Mouse (Mus musculus) T-helper 2 cell (primary cell): ENCODE measurements around the gene Glis2.

Source experiments
- in situ Hi-C: fragments of 300-600 bp; cut with MboI, MseI; formaldehyde crosslinking; loops from one replicate; pipeline ENCODE4 v1.15.1; 2025; ENCODE audit warnings: high pct_unique_total_duplicates

Gene Glis2

DNA sequence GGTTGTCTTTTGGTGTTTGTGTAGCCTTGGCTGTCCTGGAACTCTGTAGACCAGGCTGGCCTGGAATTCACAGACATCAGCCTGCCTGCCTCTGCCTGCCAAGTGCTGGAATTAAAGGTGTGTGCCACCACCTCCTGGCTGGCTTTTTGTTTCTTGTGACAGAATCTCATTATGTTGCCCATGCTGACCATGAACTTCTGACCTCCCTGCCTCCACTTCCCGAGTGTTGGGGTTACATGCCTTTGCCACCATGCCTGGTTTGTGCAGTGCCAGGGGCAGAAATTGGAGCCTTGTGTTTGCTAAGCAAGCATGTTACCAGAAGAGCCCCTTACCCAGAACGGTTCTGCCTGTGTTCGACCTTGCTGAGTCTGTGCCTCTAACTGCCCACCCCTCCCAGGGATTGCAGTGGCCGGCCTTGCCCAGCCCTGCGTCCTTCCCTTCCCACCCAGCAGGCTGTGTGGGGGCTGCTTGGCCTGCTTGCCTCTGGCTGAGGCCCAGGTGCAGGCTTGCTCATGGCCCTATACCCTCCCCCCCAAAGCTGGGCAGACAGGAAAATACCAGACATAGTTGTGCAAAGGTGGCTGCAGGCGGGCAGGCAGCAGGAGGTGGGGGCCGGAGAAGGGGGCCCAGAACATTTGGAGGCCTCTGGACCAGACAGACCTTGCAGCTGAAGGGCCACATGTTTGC is 8.4 kb downstream of the Glis2 start:
- in situ Hi-C loops = loop anchor here (5.0 kb wide), 1 partner anchor 301 kb away; no protein-coding TSS in a partner anchor

DNA sequence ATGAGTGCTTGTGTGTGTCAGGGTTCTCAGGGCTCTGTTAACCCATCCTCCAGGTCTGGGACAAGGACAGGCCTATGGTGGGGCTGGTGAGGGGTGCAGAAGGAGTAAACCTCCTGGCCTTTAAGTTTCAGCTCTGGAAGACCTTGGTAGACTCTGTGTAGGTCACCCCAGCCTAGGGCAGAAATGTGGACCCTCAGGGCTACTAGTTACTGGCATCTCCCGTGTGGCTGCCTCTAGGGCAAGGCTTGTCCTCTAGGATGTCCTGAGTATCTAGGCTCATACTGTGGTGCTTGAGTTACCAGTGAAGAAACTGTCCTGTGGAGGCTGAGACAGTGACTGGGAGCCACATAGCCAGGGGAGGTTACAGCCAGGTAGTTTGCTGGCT is 8.9 kb downstream of the Glis2 start:
- in situ Hi-C loops = loop anchor here (5.0 kb wide), 1 partner anchor 301 kb away; no protein-coding TSS in a partner anchor

DNA sequence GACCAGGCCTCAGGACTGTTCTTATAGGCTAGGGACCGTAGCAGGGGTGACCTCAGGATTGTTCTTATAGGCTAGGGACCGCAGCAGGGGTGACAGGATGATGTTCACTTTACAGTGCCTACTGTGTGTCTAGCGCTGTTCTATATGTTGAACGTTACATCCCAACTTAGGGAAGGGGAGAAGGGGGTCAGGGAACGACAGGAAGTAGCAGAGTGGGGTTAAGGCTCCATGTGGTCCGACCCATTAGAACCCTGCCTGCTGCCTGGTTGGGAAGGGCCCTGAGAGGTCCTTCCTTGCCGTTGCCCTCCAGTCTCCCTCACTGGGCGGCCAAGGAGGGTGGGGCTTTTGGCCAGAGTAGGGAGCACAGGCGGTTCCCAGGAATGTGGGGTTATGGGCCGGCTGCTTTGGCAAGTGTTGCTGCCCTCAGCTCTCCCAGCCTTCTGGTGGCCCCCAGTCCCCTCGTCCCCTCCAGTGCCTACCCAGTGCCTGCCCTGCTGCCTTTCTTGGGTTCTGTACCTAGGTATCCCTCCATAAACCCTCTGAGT is 9.9 kb downstream of the Glis2 start:
- in situ Hi-C loops = loop anchor here (5.0 kb wide), 1 partner anchor 302 kb away; no protein-coding TSS in a partner anchor

DNA sequence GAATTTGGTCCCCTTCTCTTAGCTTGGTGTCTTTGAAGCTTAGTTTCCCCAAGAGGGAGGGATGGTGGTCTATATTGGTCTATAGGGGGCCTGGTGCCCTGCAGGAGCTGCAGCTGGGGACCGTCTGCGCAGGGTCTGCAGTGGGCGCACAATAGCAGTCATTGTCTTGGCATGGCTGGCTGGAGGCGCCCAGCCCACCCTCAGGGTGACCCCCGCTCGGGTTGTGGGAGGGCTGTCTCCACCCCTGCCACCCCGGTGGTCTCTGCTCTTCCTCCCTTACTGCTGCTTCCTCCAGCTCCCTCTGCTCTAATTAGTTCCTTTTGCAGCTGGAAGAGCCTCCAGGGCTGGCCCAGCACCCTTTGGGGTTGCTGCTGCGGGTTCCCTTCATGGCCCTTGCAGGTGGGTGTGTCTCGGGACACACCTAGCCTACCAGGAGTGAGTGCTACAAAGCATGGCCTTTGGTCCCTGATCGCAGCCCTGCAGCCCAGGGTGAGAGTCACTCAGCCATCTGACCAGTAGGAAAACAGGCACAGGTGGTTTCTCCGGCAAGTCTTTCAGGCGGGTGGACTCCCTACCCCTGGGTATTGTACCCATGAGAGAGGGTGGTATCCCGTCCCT is 11.1 kb downstream of the Glis2 start:
- in situ Hi-C loops = loop anchor here (5.0 kb wide), 1 partner anchor 38 kb away; no protein-coding TSS in a partner anchor

DNA sequence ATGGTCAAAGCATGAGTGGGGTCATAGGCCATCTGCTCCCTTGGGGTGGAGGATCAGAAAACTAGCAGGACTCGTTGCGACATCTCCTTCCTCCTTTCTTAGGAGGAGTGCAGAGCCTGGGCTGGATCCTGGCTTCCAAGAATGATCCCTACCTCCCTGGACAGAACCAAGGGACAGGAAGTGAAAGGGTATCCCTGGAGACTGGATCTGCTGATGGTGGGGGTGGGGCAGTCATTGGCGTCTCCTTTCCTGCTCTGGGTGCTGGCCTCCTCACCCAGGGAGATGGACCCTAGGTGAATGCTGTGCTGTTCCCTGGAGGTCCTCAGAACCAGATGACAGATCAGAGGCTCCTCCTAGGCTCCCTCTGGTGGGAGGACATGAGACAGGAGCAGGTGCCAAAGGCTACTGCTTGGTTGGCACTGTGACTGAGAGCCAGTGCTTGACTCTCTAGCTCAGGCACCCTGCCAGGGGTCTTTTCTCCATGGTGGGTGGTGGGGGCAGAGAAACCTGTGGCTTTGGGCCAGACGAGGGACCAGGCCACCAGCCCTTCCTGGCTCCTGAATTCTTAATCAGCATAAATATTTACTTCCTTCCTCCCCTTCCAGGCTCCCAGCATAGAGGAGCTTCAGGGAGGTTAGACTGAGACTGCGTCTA is 12.0 kb downstream of the Glis2 start:
- in situ Hi-C loops = loop anchor here (5.0 kb wide), 1 partner anchor 39 kb away; no protein-coding TSS in a partner anchor

DNA sequence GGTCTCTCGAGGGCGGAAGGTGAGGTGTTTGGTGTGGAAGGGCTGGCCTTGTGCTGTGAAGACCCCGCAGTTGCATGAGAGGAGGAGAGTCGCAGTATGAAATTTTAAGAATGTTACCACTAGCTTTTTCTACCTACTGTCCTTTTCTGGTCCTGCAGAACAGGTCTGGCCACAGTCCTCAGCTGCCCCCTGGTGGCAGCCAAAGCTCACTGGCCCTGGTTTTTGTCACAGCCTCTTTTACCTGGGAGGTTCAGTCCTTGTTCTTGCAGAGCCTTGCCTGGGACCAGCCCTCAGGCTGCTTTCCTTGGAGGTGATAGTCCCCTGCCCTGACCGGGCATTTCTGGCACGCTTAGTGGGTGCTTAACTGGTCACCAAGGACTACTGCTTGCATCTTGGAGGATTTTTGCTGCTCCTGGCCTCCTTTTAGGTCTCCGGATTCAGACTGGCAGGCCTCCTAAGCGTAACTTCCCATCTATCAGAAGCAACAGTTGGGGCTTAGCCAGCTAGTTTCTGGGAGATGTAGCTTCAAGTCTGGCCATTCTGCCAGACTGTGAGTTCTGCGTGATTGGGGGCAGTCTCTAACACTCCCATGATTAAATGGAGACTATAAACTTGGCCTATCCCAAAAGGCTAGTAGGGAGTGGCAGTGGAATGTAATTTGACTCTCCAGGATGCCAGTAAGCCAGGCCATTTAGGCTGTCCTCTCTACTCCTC is 13.5 kb downstream of the Glis2 start:
- in situ Hi-C loops = loop anchor here (5.0 kb wide), 1 partner anchor 41 kb away; no protein-coding TSS in a partner anchor

DNA sequence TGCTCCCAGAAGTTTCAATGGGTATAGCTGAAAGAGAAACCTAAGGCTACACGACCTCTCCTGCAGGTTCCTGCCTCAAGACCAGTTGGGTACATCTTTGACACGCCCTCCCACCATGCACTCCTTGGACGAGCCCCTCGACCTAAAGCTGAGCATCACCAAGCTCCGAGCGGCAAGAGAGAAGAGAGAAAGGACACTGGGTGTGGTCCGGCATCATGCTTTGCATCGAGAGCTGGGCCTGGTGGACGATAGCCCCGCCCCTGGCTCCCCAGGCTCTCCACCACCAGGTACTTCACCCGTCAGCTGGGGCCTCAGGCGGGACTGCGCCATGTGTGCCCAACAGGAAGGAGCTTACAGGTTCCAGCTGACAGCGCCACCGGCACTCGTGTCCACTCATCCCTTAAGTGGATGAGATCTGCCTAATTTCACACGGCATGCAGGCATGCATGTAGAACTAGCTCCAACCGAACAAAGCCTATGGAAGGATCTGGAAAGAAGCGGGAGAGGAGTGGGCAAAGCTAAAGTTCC is 14.1 kb downstream of the Glis2 start:
- in situ Hi-C loops = loop anchor here (5.0 kb wide), 1 partner anchor 41 kb away; no protein-coding TSS in a partner anchor

DNA sequence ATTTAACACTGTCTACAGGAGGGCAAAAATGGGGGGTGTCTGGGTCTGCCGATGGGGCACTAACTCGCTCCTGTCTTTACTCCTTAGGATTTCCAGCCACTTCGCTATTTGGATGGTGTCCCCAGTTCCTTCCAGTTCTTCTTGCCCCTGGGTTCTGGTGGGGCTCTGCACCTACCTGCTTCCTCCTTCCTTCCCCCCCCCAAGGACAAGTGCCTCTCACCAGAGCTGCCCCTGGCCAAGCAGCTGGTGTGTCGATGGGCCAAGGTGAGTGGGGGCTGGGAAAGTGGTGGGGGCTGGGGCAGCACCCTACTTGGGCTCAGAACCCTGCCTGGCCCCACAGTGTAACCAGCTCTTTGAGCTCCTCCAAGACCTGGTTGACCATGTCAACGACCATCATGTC is 16.7 kb downstream of the Glis2 start:
- in situ Hi-C loops = loop anchor here (5.0 kb wide), 1 partner anchor 114 kb away; no protein-coding TSS in a partner anchor

DNA sequence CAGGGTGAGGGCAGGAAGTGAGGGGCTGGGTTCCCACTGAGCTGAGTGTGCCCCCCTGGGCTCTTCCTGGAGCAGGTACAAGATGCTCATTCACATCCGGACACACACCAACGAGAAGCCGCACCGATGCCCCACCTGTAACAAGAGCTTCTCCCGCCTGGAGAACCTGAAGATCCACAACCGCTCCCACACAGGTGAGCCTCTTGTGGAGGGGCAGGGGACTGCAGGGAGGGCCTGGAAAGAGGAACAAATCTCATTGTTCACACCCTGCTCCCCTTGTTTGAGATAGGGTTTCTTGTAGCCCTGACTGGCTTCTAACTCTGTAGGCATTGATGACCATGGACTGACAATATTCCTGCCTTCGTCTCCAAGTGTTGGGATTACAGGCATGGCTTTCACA is 17.2 kb downstream of the Glis2 start:
- in situ Hi-C loops = loop anchor here (5.0 kb wide), 1 partner anchor 114 kb away; no protein-coding TSS in a partner anchor

DNA sequence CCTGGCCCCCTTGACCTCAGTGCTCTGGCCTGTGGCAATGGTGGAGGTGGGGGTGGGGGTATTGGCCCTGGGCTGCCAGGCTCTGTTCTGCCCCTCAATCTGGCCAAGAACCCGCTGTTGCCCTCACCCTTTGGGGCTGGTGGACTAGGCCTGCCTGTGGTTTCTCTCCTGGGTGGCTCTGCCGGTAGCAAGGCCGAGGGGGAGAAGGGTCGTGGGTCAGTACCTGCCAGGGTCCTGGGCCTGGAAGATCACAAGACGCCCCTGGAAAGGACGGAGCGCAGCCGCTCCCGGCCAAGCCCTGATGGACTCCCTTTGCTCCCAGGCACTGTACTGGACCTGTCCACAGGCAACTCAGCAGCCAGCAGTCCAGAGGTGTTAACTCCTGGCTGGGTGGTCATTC is 19.2 kb downstream of the Glis2 start:
- in situ Hi-C loops = loop anchor here (5.0 kb wide), 1 partner anchor 116 kb away; no protein-coding TSS in a partner anchor

DNA sequence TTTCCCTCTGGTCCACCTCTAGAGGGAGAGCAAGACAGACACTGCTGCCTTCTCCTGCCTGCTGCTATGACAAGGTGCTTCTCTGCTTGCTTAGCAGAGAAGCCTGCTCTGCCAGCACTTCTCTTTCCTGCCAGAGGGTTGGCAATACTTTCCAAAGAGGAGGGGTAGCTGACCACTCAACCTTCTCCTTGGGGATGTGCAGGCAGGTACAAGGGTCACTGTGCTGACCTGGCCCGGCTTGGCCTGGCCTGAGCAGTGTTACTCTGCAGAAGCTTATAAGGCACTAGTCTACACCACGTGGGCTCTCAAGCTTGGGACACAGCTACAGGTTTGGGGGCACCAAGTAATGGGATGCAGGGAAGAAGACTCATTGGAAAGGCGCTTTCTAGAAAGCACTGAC is 20.1 kb downstream of the Glis2 start:
- in situ Hi-C loops = loop anchor here (5.0 kb wide), 1 partner anchor 117 kb away; no protein-coding TSS in a partner anchor

DNA sequence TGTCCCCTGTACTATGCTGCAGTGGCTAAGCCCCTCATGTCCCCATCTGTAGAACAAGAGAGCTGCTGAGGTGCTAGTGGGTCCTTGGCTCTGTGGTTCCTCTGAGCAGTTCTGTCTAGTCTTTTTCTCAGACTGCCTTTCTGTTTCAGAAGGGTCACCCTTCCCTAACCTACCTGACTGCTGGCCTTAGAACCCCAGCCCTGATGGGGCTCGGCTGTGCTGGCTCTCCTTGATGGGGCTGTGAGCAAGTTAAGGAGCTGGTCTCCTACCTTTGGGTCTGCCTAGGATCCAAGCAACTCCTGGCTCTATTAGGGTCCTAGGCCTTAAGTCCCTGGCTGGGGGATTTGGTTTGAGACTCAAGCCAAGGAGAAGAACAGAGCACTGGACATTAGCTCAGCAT is 20.8 kb downstream of the Glis2 start:
- in situ Hi-C loops = no loop called here

DNA sequence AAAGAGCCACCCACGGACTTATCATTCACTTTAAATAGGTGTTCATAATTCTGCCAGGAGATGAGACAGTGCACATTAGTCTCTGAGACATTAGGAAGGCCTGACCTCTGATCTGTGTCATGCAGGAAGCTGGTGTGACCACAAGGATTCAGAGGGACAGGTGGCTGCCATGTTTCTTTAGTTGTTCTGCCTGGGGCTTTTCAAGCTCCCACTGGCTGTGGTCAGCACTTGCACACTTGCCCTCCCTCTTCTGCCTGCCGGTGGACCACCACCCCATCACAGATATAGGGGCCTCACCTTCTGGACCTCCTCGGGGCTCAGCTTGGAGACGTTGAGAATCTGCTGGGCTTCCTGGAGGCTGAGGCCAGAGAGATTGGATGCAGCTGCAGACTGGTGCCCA is 22.3 kb downstream of the Glis2 start:
- in situ Hi-C loops = no loop called here

DNA sequence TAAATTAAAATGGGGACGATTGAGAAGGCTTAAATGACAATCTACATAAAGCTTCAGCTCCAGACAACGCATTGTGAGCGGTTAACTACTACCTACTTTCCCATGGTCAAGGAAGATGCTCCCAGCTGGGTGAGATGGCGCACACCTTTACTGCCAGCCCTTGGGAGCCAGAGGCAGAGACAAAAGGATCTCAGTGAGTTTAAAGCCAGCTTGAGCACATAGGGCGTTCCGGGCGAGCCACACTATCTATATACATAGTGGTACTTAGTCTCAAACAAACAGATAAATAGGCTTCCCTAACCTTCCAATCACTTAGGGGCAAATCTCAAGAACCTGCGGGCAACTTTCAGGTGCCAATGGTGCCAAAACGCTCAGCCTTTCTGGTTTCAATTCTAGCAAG is 29.6 kb downstream of the Glis2 start:
- in situ Hi-C loops = no loop called here

DNA sequence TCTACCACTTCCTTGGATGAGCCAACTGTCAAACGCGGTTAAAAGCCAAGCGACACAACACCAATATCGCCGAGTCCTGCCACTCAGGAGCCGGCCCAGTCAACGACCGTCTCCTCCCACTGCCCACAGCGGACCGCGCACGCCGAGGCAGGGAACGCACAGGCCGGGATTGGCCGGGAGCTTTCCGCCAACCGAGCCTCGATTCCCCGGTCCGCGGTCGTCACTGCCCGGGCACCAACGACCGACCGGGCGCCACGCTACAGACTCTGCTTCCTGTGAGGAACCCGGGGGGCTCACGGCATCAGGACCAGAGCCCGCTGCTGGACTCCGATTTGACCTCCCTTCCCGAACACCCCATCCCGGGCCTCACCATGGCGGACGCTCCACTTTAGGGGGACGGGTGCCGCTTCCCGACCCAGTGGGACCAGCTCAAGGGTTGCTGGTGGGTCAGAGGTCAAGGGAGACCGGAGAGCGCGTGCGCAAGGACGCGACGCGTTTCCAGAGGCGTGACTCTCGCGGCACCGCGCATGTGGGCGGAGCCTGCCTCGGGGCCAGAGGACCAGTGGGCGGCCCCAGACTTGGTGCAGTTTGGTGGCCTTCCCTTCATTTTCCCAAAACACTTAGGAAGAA is 30.1 kb downstream of the Glis2 start, which contains the start of gene Pam16:
TSS of gene Pam16 (minus strand) at position 508 of the 630 bp plus-strand sequence.
- in situ Hi-C loops = no loop called here

DNA sequence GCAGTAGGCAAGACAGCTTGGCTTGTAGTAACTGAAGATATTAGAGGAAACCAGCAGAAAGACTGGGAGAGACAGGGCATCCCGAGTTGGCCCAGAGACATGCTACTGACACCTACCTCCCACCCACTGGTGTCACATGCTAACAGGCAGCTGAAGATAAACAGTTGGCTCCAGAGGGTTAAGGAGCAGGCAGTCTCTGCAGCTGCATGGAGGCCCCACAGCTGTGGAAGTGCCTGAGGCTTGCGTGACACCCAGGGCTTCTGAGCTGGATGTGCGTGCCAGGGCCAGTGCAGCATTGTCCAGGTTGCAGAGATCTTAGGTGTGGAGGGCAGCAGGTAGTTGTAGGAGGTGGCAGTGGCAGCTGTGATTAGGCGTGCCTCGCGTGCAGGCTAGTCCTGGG is 32.6 kb downstream of the Glis2 start:
- in situ Hi-C loops = no loop called here

DNA sequence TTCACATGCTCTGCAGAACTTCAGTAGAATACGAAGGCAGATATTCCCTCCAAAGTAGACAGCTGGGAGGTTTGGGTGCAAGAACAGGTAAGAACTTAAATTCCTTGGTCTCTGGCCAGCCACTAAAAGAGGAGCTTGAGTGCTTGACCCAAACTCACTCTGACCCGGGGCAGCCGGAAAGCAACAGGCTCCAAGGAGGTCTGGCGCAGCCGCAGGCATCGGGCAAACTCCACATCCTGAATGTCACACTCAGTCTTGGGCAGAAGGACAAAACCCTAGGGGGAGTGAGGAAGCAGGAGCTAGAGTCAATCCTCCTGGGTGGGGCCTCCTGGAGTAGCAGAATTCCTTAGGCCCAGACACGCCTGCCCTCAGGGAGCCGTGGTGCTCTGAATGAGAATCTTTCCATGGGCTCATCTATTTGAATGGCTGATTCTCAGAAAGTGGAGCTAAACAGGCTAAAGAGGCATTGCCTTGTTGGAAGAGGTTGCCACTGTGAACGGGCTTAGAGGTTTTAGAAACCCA is 34.4 kb downstream of the Glis2 start:
- in situ Hi-C loops = no loop called here

DNA sequence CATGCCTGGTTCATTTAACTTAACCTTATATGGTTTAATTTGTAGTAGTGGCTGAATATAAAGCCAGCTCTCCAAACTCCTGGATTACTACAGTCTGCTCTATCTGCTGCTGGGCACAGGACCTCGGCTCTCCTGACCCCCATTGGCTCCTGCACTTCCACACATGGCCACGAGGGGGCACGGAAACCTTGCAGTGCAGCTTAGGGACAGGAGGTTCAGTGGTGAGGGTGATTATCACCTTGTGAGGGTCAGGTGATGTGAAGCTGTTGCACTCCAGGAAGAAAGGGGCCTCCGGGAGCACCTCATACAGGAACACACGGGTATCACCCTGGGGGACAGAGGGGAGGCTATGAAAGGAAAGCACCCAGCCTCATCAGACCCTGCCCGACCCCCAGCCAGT is 35.4 kb downstream of the Glis2 start:
- in situ Hi-C loops = no loop called here

DNA sequence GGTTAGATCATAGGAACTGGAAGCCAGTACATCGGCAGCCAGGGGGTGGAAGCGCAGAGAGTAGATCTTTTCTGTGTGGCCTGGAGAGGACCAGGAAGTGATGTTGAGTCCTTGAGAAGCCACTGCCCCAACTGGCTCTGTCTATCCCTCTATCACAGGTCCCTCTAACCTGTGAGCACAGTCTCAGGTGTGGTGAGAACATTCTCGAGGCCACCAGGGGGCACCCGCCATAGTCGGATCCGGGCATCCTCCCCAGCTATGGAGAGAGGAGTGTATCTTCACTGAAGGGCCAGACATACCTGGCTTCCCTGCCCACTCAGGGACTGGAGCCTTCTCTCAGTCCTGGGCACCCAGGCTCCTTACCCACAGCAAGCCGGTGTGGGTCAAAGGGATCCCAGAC is 37.5 kb downstream of the Glis2 start:
- in situ Hi-C loops = no loop called here

DNA sequence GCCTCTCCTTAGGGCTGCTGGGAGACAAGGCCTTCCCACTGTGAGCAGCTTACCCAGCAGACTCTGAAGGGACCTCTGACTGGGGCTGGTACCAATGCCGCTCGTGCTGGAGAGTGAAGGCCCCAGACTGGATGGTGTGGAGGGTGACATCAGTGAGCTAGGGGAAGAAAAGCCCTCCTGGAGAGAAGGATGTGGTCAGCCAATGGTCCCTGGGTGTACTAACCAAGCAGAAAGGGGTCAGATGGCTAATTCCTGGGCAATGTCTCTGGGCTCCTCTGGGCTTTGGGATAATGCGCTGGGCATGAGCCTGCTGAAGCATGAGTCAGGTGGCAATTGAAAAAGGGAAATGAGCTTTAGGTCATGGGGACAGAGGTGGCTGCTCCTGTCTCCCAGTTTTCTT is 39.1 kb downstream of the Glis2 start:
- in situ Hi-C loops = no loop called here
